Mouse (Mus musculus): ENCODE measurements around the gene Zfp735. TPM values are rescaled to one million over a fixed set of nuclear protein-coding genes. Genes with fewer than 3 reads are reported as not detected.

Zfp735 gene
- polyA plus RNA-seq (2015; fragmentation: Nextera tagmentation; extraction: Ambion mirVana), result not detected in 2 replicates

DNA sequence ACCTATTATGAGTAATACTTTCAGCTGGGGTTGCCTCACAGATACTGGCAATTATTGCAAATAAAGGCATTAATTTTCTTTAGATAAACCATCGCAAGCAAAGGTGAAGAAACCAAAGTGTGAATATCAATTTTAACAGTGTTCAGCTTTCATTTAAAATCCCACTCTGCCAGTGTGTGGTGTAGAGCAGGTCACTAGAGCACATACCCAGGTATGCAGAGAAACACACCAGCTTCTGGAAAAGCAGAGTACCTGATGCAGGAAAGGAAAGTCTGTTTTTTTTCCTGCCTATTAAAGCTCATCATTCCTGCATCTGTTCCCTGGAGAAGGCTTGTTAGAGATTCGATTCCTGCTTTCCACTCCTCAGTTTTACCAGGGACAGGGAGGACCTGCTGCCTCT, at the start of gene Zfp735:
TSS of gene Zfp735 (plus strand) at position 301 of the 400 bp plus-strand sequence.

Other genes starting within 250 kb of the Zfp735 start
- gene Olfr380, start 231.3 kb upstream of the Zfp735 start, polyA plus RNA-seq (2015; fragmentation: Nextera tagmentation; extraction: Ambion mirVana), result not detected in 2 replicates
- gene Olfr381, start 197.2 kb upstream of the Zfp735 start, polyA plus RNA-seq (2015; fragmentation: Nextera tagmentation; extraction: Ambion mirVana), result not detected in 2 replicates
- not detected in 2 replicates for gene Olfr382, start 171.6 kb upstream of the Zfp735 start, polyA plus RNA-seq (2015; fragmentation: Nextera tagmentation; extraction: Ambion mirVana)
- not detected in 2 replicates for gene Olfr385, start 95.8 kb upstream of the Zfp735 start, polyA plus RNA-seq (2015; fragmentation: Nextera tagmentation; extraction: Ambion mirVana)
- gene Olfr384, start 90.2 kb upstream of the Zfp735 start, polyA plus RNA-seq (2015; fragmentation: Nextera tagmentation; extraction: Ambion mirVana), result not detected in 2 replicates
- not detected in 2 replicates for gene Olfr389, start 91.9 kb downstream of the Zfp735 start, polyA plus RNA-seq (2015; fragmentation: Nextera tagmentation; extraction: Ambion mirVana)
- gene Olfr390, start 94.2 kb downstream of the Zfp735 start, polyA plus RNA-seq (2015; fragmentation: Nextera tagmentation; extraction: Ambion mirVana), result not detected in 2 replicates
- not detected in 2 replicates for gene Olfr391-ps, start 114.3 kb downstream of the Zfp735 start, polyA plus RNA-seq (2015; fragmentation: Nextera tagmentation; extraction: Ambion mirVana)
- gene Olfr392, start 128.3 kb downstream of the Zfp735 start, polyA plus RNA-seq (2015; fragmentation: Nextera tagmentation; extraction: Ambion mirVana), result not detected in 2 replicates
- not detected in 2 replicates for gene Olfr393, start 162.7 kb downstream of the Zfp735 start, polyA plus RNA-seq (2015; fragmentation: Nextera tagmentation; extraction: Ambion mirVana)
- not detected in 2 replicates for gene Olfr394, start 202.0 kb downstream of the Zfp735 start, polyA plus RNA-seq (2015; fragmentation: Nextera tagmentation; extraction: Ambion mirVana)
- gene Olfr395, start 220.5 kb downstream of the Zfp735 start, polyA plus RNA-seq (2015; fragmentation: Nextera tagmentation; extraction: Ambion mirVana), result not detected in 2 replicates
- not detected in 2 replicates for gene Olfr23, start 247.9 kb downstream of the Zfp735 start, polyA plus RNA-seq (2015; fragmentation: Nextera tagmentation; extraction: Ambion mirVana)